Mouse (Mus musculus) MEL (cell line): ENCODE data around the gene Gda. TPM values are rescaled to one million over a fixed set of nuclear protein-coding genes. Genes with fewer than 3 reads are reported as not detected.

Experiments
- DNase-seq: peaks from one replicate; pipeline ENCODE4 v3.0.0; 2011; ENCODE audit warnings: low read depth, low spot score
- H3K27ac ChIP-seq: 2 replicates; pipeline ENCODE4 v1.5.1; 2012; ENCODE audit warnings: low read depth, mild to moderate bottlenecking, control low read depth, low read length, moderate library complexity; ENCODE audit not compliant: control insufficient read depth
- H3K27me3 ChIP-seq, 2 experiments: fragments of 150-350 bp in 1 of 2; sonication (generic) in 1 of 2; 2 replicates each; pipeline ENCODE4 v1.6.1; 2012; ENCODE audit warnings: low read length in 2 of 2, mild to moderate bottlenecking in 2 of 2, improper control_type of control experiment in 1 of 2, moderate library complexity in 1 of 2; ENCODE audit not compliant: insufficient read depth in 2 of 2, control insufficient read depth in 1 of 2
- H3K36me3 ChIP-seq, 2 experiments: 2 replicates each; pipeline ENCODE4 v1.6.1; 2012 to 2014; ENCODE audit warnings: low read length in 2 of 2, improper control_type of control experiment in 1 of 2, inconsistent platforms in 1 of 2, mild to moderate bottlenecking in 1 of 2; ENCODE audit not compliant: insufficient read depth in 2 of 2, control insufficient read depth in 1 of 2
- H3K4me1 ChIP-seq, 2 experiments: fragments of 150-350 bp in 1 of 2; sonication (generic) in 1 of 2; 2 replicates each; pipeline ENCODE4 v1.6.1; 2012; ENCODE audit warnings: low read length in 2 of 2, improper control_type of control experiment in 1 of 2, mild to moderate bottlenecking in 1 of 2; ENCODE audit not compliant: insufficient read depth in 2 of 2, control insufficient read depth in 1 of 2
- H3K4me3 ChIP-seq, 2 experiments: fragments of 150-350 bp in 1 of 2; sonication (generic) in 1 of 2; 2 replicates each; pipeline ENCODE4 v1.5.1; 2012; ENCODE audit warnings: low read depth in 2 of 2, low read length in 2 of 2, mild to moderate bottlenecking in 2 of 2, moderate library complexity in 2 of 2, control low read depth in 1 of 2, improper control_type of control experiment in 1 of 2; ENCODE audit not compliant: control insufficient read depth in 1 of 2, insufficient read depth in 1 of 2
- H3K79me2 ChIP-seq: 2 replicates; pipeline ENCODE4 v1.6.1; 2012; ENCODE audit warnings: mild to moderate bottlenecking, low read length, moderate library complexity; ENCODE audit not compliant: control insufficient read depth, poor library complexity, insufficient read depth
- H3K9ac ChIP-seq: 2 replicates; pipeline ENCODE4 v1.6.1; 2012; ENCODE audit warnings: low read depth, mild to moderate bottlenecking, control low read depth, low read length, moderate library complexity; ENCODE audit not compliant: control insufficient read depth, poor library complexity, severe bottlenecking
- H3K9me3 ChIP-seq: fragments of 150-350 bp; sonication (generic); replicated peaks from 2 replicates; pipeline ENCODE4 v1.6.1; 2012; ENCODE audit warnings: mild to moderate bottlenecking, low read length, improper control_type of control experiment, moderate library complexity; ENCODE audit not compliant: insufficient read depth
- BHLHE40 ChIP-seq: IDR thresholded peaks from 2 replicates; pipeline ENCODE4 v1.6.1; 2012; ENCODE audit warnings: low read depth, mild to moderate bottlenecking, inconsistent platforms, low read length, improper control_type of control experiment, borderline replicate concordance
- CTCF ChIP-seq, 3 experiments: IDR thresholded peaks in 2 of 3; conservative IDR thresholded peaks in 1 of 3; 2 replicates each; pipeline ENCODE4 v1.5.1; 2011 to 2012; ENCODE audit warnings: low read length in 3 of 3, low read depth in 2 of 3, mild to moderate bottlenecking in 2 of 3, improper control_type of control experiment in 1 of 3, inconsistent platforms in 1 of 3, mixed read lengths in 1 of 3, moderate library complexity in 1 of 3; ENCODE audit not compliant: control insufficient read depth in 1 of 3, insufficient read depth in 1 of 3, poor library complexity in 1 of 3, severe bottlenecking in 1 of 3
- E2F4 ChIP-seq: IDR thresholded peaks from 2 replicates; pipeline ENCODE4 v1.6.1; 2011; ENCODE audit warnings: low read depth, low read length, improper control_type of control experiment, borderline replicate concordance
- ELF1 ChIP-seq: IDR thresholded peaks from 2 replicates; pipeline ENCODE4 v1.6.1; 2014; ENCODE audit warnings: low read depth, mild to moderate bottlenecking, inconsistent platforms, low read length, improper control_type of control experiment, moderate library complexity
- EP300 ChIP-seq, 2 experiments: IDR thresholded peaks; 2 replicates each; pipeline ENCODE4 v1.6.1; 2011; ENCODE audit warnings: improper control_type of control experiment in 2 of 2, low read length in 2 of 2, low read depth in 1 of 2, mild to moderate bottlenecking in 1 of 2
- HCFC1 ChIP-seq: IDR thresholded peaks from 2 replicates; pipeline ENCODE4 v1.6.1; 2012; ENCODE audit warnings: low read depth, mild to moderate bottlenecking, inconsistent platforms, low read length, improper control_type of control experiment, moderate library complexity
- KAT2A ChIP-seq: conservative IDR thresholded peaks from 2 replicates; pipeline ENCODE4 v1.6.1; 2012; ENCODE audit warnings: low read depth, low read length, improper control_type of control experiment, inconsistent platforms
- MXI1 ChIP-seq: IDR thresholded peaks from 2 replicates; pipeline ENCODE4 v1.6.1; 2011; ENCODE audit warnings: mild to moderate bottlenecking, low read depth, low read length, improper control_type of control experiment
- MYB ChIP-seq: IDR thresholded peaks from 2 replicates; pipeline ENCODE4 v1.6.1; 2011; ENCODE audit warnings: mild to moderate bottlenecking, low read depth, low read length, improper control_type of control experiment
- NELFE ChIP-seq: IDR thresholded peaks from 2 replicates; pipeline ENCODE4 v1.6.1; 2011; ENCODE audit warnings: low read depth, low read length, improper control_type of control experiment
- NRF1 ChIP-seq: IDR thresholded peaks from 2 replicates; pipeline ENCODE4 v1.6.1; 2014; ENCODE audit warnings: low read depth, mild to moderate bottlenecking, inconsistent platforms, low read length, improper control_type of control experiment, moderate library complexity; ENCODE audit not compliant: poor library complexity, insufficient read depth, severe bottlenecking
- POLR2A ChIP-seq, 2 experiments: IDR thresholded peaks; 2 replicates each; pipeline ENCODE4 v1.6.1; 2011 to 2012; ENCODE audit warnings: low read length in 2 of 2, mild to moderate bottlenecking in 2 of 2, control low read depth in 1 of 2, improper control_type of control experiment in 1 of 2, low read depth in 1 of 2, moderate library complexity in 1 of 2; ENCODE audit not compliant: control insufficient read depth in 1 of 2, insufficient read depth in 1 of 2, poor library complexity in 1 of 2
- POLR2AphosphoS2 ChIP-seq: IDR thresholded peaks from 2 replicates; pipeline ENCODE4 v1.6.1; 2011; ENCODE audit warnings: low read length, improper control_type of control experiment
- RAD21 ChIP-seq: IDR thresholded peaks from 2 replicates; pipeline ENCODE4 v1.6.1; 2011; ENCODE audit warnings: mild to moderate bottlenecking, low read depth, low read length, improper control_type of control experiment
- RCOR1 ChIP-seq: IDR thresholded peaks from 2 replicates; pipeline ENCODE4 v1.6.1; 2012; ENCODE audit warnings: low read depth, mild to moderate bottlenecking, inconsistent platforms, low read length, improper control_type of control experiment
- SIN3A ChIP-seq: IDR thresholded peaks from 2 replicates; pipeline ENCODE4 v1.6.1; 2012; ENCODE audit warnings: low read length, improper control_type of control experiment, inconsistent platforms
- SMC3 ChIP-seq: IDR thresholded peaks from 2 replicates; pipeline ENCODE4 v1.6.1; 2011; ENCODE audit warnings: low read depth, low read length, improper control_type of control experiment
- TAL1 ChIP-seq: IDR thresholded peaks from 2 replicates; pipeline ENCODE4 v1.6.1; 2012; ENCODE audit warnings: mild to moderate bottlenecking, inconsistent platforms, low read length, moderate library complexity, mixed read lengths
- TBP ChIP-seq: IDR thresholded peaks from 2 replicates; pipeline ENCODE4 v1.8.0; 2011; ENCODE audit warnings: low read depth, low read length, improper control_type of control experiment
- TCF12 ChIP-seq: IDR thresholded peaks from 2 replicates; pipeline ENCODE4 v1.6.1; 2014; ENCODE audit warnings: low read depth, mild to moderate bottlenecking, inconsistent platforms, low read length, improper control_type of control experiment, moderate library complexity
- UBTF ChIP-seq: IDR thresholded peaks from 2 replicates; pipeline ENCODE4 v1.6.1; 2012; ENCODE audit warnings: low read depth, mild to moderate bottlenecking, inconsistent platforms, low read length, improper control_type of control experiment, moderate library complexity, borderline replicate concordance; ENCODE audit not compliant: insufficient read depth
- USF1 ChIP-seq: IDR thresholded peaks from 2 replicates; pipeline ENCODE4 v1.6.1; 2014; ENCODE audit warnings: low read depth, mild to moderate bottlenecking, inconsistent platforms, low read length, improper control_type of control experiment, moderate library complexity
- USF2 ChIP-seq, 2 experiments: IDR thresholded peaks; 2 replicates each; pipeline ENCODE4 v1.6.1; 2011 to 2012; ENCODE audit warnings: improper control_type of control experiment in 2 of 2, low read length in 2 of 2, borderline replicate concordance in 1 of 2, inconsistent platforms in 1 of 2, low read depth in 1 of 2, mild to moderate bottlenecking in 1 of 2; ENCODE audit not compliant: insufficient read depth in 1 of 2
- ZKSCAN1 ChIP-seq: IDR thresholded peaks from 2 replicates; pipeline ENCODE4 v1.6.1; 2012; ENCODE audit warnings: low read depth, mild to moderate bottlenecking, inconsistent platforms, low read length, improper control_type of control experiment, moderate library complexity
- ZMIZ1 ChIP-seq: IDR thresholded peaks from 2 replicates; pipeline ENCODE4 v1.6.1; 2012; ENCODE audit warnings: low read depth, mild to moderate bottlenecking, inconsistent platforms, low read length, improper control_type of control experiment, moderate library complexity
- ZNF384 ChIP-seq: IDR thresholded peaks from 2 replicates; pipeline ENCODE4 v1.6.1; 2012; ENCODE audit warnings: low read depth, mild to moderate bottlenecking, inconsistent platforms, low read length, improper control_type of control experiment
- polyA plus RNA-seq, 2 experiments: library from polyadenylated mRNA; stranded (reverse) in 1 of 2; unstranded in 1 of 2; fragments of >175 nt in 1 of 2; fragments of >200 nt in 1 of 2; gene quantifications; 2 replicates each; pipeline versions ENCODE4 v1.2.1 to v1.2.4; 2012; ENCODE audit warnings: low replicate concordance in 2 of 2, low read depth in 1 of 2; ENCODE audit not compliant: insufficient read length in 2 of 2, insufficient read depth in 1 of 2, missing spikeins in 1 of 2
- total RNA-seq: library from RNA; depleted of rRNA; stranded (reverse); fragments of 300-350 nt; gene quantifications from 2 replicates; pipeline ENCODE4 v1.2.3, GENCODE M21; 2012

Gene Gda
- total and polyA plus RNA-seq, 3 experiments: 0.38 to 2.9 TPM; not detected in 1

- Histone ChIP-seq H3K79me2 (no peaks in the 10 kb centered on the region), H3K9ac (no peak overlapping the region), H3K36me3 (peaks cover 0 to 5% of the 10 kb centered on the region in 2 experiments; a peak in 2 of 4 replicates), H3K9me3 (no peaks in the 10 kb centered on the region), H3K27me3 (peaks cover 0 to 1% of the 10 kb centered on the region in 2 experiments; a peak in 1 of 4 replicates), H3K4me3 (no peak overlapping the region), H3K27ac (no peak overlapping the region), H3K4me1 (peaks cover 0 to 4% of the 10 kb centered on the region in 2 experiments; a peak in 2 of 4 replicates)
- TF ChIP-seq RCOR1 (no peak), POLR2A (IDR thresholded peaks at IDR 0.05; ENCODE audit: control insufficient read depth in 1 of 2, insufficient read depth in 1 of 2, low read depth in 1 of 2, low read length in 2 of 2, poor library complexity in 1 of 2) (no peak), KAT2A (no peak), HCFC1 (no peak), ZMIZ1 (no peak), MXI1 (no peak), E2F4 (no peak), SMC3 (no peak), POLR2AphosphoS2 (no peak), ZKSCAN1 (no peak), MYB (no peak), ZNF384 (no peak), USF1 (no peak), ELF1 (no peak)
- no peak for DNase-seq
Measured at GRCm38 (mm10) chr19:21477780-21478179, 4.5 kb upstream of the Gda start.

GRCm38 (mm10) chr19:21476782-21477181 lies 3.5 kb upstream of the Gda start:
- Histone ChIP-seq H3K9ac (no peak overlapping the region), H3K79me2 (no peaks in the 10 kb centered on the region), H3K4me3 (no peak overlapping the region), H3K4me1 (peaks cover 0 to 10% of the 10 kb centered on the region in 2 experiments; a peak in 3 of 4 replicates), H3K27ac (no peak overlapping the region), H3K27me3 (peaks cover 0 to 1% of the 10 kb centered on the region in 2 experiments; a peak in 1 of 4 replicates), H3K36me3 (peaks cover 0 to 5% of the 10 kb centered on the region in 2 experiments; a peak in 2 of 4 replicates), H3K9me3 (no peaks in the 10 kb centered on the region)
- DNase-seq: no peak
- TF ChIP-seq CTCF (IDR thresholded peaks at IDR 0.05 in 2 of 3, conservative IDR thresholded peaks at IDR 0.05 in 1 of 3; ENCODE audit: control insufficient read depth in 1 of 3, insufficient read depth in 1 of 3, low read depth in 2 of 3, low read length in 3 of 3, poor library complexity in 1 of 3, severe bottlenecking in 1 of 3): no peak
- TF ChIP-seq POLR2AphosphoS2: no peak
- no peak for TF ChIP-seq EP300 (IDR thresholded peaks at IDR 0.05; ENCODE audit: low read depth in 1 of 2, low read length in 2 of 2)
- TF ChIP-seq MYB: no peak
- no peak for TF ChIP-seq ELF1
- TF ChIP-seq SIN3A: no peak
- TF ChIP-seq ZKSCAN1: no peak
- no peak for TF ChIP-seq NRF1
- no peak for TF ChIP-seq USF1
- no peak for TF ChIP-seq KAT2A
- TF ChIP-seq TBP: no peak
- TF ChIP-seq NELFE: no peak
- no peak for TF ChIP-seq E2F4
- no peak for TF ChIP-seq TAL1
- TF ChIP-seq UBTF: no peak
- TF ChIP-seq USF2 (IDR thresholded peaks at IDR 0.05; ENCODE audit: borderline replicate concordance in 1 of 2, insufficient read depth in 1 of 2, low read depth in 1 of 2, low read length in 2 of 2): no peak
- no peak for TF ChIP-seq RAD21
- no peak for TF ChIP-seq BHLHE40
- TF ChIP-seq TCF12: no peak
- no peak for TF ChIP-seq ZNF384
